Mouse (Mus musculus): Measurements from ENCODE around the gene Olfr1302. TPM values are rescaled to one million over a fixed set of nuclear protein-coding genes. Genes with fewer than 3 reads are reported as not detected.

Gene Olfr1302
- not detected for polyA plus RNA-seq (2015; fragmentation: Illumina TruSeq; extraction: RNeasy Lipid Tissue Mini Kit (QIAGEN cat#74804); ENCODE audit: low read depth, low replicate concordance)

DNA sequence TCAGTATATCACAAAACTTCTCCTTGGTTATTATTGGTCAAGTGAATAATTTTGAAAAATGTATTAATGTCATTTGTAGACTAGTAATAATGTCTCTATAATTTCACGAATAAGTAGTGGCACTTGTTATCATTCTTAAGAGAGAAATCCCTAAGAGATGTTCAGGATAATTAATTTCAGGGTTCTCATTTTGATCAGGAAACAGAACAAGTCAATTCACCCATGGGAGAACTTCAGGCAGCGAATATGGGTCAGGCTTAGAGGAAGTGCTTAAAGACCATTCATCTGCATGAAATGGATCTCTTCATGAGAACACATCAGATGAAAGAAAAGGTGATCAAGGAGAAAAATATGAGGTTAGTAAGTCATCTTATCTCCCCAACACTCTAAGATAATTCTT lies at the start of gene Olfr1302:
TSS of gene Olfr1302 (plus strand) at position 301 of the 400 bp plus-strand sequence.

DNA sequence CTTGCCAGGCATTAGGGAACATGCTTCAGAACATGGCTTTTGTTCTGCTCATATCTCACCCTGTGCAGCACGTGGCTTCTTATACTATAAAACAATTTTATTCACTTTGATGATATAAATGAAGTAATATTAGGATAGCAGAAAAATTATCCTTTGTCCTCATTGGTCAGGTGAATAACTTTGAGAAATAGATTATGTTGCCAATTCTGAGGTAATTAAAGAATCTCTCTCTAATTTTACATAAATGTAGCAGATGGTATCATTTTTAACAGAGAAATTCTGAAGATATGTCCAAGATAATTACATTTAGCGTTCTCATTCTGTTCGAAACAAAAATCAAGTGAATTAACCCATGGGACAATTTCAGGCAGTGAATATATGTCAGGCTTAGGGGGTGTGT lies 26.5 kb upstream of the Olfr1302 start, which contains the start of gene Olfr1301:
TSS of gene Olfr1301 (plus strand) at position 301 of the 400 bp plus-strand sequence.

GRCm38 (mm10) chr2:111820240-111820639 lies 43.0 kb downstream of the Olfr1302 start, which contains the start of gene Olfr1303:
Olfr1303 (minus strand) TSS chr2:111820340.

Other genes starting within 250 kb of the Olfr1302 start
- not detected for gene Olfr1294, start 237.1 kb upstream of the Olfr1302 start, polyA plus RNA-seq (2015; fragmentation: Illumina TruSeq; extraction: RNeasy Lipid Tissue Mini Kit (QIAGEN cat#74804); ENCODE audit: low read depth, low replicate concordance)
- not detected for gene Olfr1295, start 207.7 kb upstream of the Olfr1302 start, polyA plus RNA-seq (2015; fragmentation: Illumina TruSeq; extraction: RNeasy Lipid Tissue Mini Kit (QIAGEN cat#74804); ENCODE audit: low read depth, low replicate concordance)
- not detected for gene Olfr1297, start 150.9 kb upstream of the Olfr1302 start, polyA plus RNA-seq (2015; fragmentation: Illumina TruSeq; extraction: RNeasy Lipid Tissue Mini Kit (QIAGEN cat#74804); ENCODE audit: low read depth, low replicate concordance)
- not detected for gene Olfr1298, start 128.2 kb upstream of the Olfr1302 start, polyA plus RNA-seq (2015; fragmentation: Illumina TruSeq; extraction: RNeasy Lipid Tissue Mini Kit (QIAGEN cat#74804); ENCODE audit: low read depth, low replicate concordance)
- not detected for gene Olfr1299, start 116.0 kb upstream of the Olfr1302 start, polyA plus RNA-seq (2015; fragmentation: Illumina TruSeq; extraction: RNeasy Lipid Tissue Mini Kit (QIAGEN cat#74804); ENCODE audit: low read depth, low replicate concordance)
- gene Olfr1301, start 26.4 kb upstream of the Olfr1302 start, polyA plus RNA-seq (2015; fragmentation: Illumina TruSeq; extraction: RNeasy Lipid Tissue Mini Kit (QIAGEN cat#74804); ENCODE audit: low read depth, low replicate concordance), result not detected
- not detected for gene Olfr1303, start 42.9 kb downstream of the Olfr1302 start, polyA plus RNA-seq (2015; fragmentation: Illumina TruSeq; extraction: RNeasy Lipid Tissue Mini Kit (QIAGEN cat#74804); ENCODE audit: low read depth, low replicate concordance)
- not detected for gene Olfr1305, start 99.7 kb downstream of the Olfr1302 start, polyA plus RNA-seq (2015; fragmentation: Illumina TruSeq; extraction: RNeasy Lipid Tissue Mini Kit (QIAGEN cat#74804); ENCODE audit: low read depth, low replicate concordance)
- gene Olfr1306, start 138.8 kb downstream of the Olfr1302 start, polyA plus RNA-seq (2015; fragmentation: Illumina TruSeq; extraction: RNeasy Lipid Tissue Mini Kit (QIAGEN cat#74804); ENCODE audit: low read depth, low replicate concordance), result not detected
- not detected for gene Olfr1307, start 172.0 kb downstream of the Olfr1302 start, polyA plus RNA-seq (2015; fragmentation: Illumina TruSeq; extraction: RNeasy Lipid Tissue Mini Kit (QIAGEN cat#74804); ENCODE audit: low read depth, low replicate concordance)
- gene Olfr1308, start 187.5 kb downstream of the Olfr1302 start, polyA plus RNA-seq (2015; fragmentation: Illumina TruSeq; extraction: RNeasy Lipid Tissue Mini Kit (QIAGEN cat#74804); ENCODE audit: low read depth, low replicate concordance), result not detected
- not detected for gene Olfr1309, start 212.9 kb downstream of the Olfr1302 start, polyA plus RNA-seq (2015; fragmentation: Illumina TruSeq; extraction: RNeasy Lipid Tissue Mini Kit (QIAGEN cat#74804); ENCODE audit: low read depth, low replicate concordance)
- gene Olfr1310, start 235.3 kb downstream of the Olfr1302 start, polyA plus RNA-seq (2015; fragmentation: Illumina TruSeq; extraction: RNeasy Lipid Tissue Mini Kit (QIAGEN cat#74804); ENCODE audit: low read depth, low replicate concordance), result not detected
- gene Olfr1311, start 247.0 kb downstream of the Olfr1302 start, polyA plus RNA-seq (2015; fragmentation: Illumina TruSeq; extraction: RNeasy Lipid Tissue Mini Kit (QIAGEN cat#74804); ENCODE audit: low read depth, low replicate concordance), result not detected

Measured in brain, adult 10 weeks (tissue).